Mouse (Mus musculus) forebrain, embryonic 16.5 days (tissue): ENCODE data around the gene Zfpl1. TPM values are rescaled to one million over a fixed set of nuclear protein-coding genes. Genes with fewer than 3 reads are reported as not detected.

Experiments used
- ATAC-seq: fragments of 200-750 bp; cut with Nextera tagmentation; 2 replicates; pipeline ENCODE4 v1.8.0; 2017; ENCODE audit warnings: mild to moderate bottlenecking, moderate library complexity
- H3K27ac ChIP-seq: fragments of 300-500 bp; sonication (generic); 2 replicates; pipeline ENCODE4 v1.5.1; 2014; ENCODE audit warnings: low read length, control low read depth
- H3K27me3 ChIP-seq: fragments of 300-500 bp; sonication (generic); replicated peaks from 2 replicates; pipeline ENCODE4 v1.6.1; 2014; ENCODE audit warnings: low read length; ENCODE audit not compliant: control insufficient read depth, insufficient read depth
- H3K36me3 ChIP-seq: fragments of 300-500 bp; sonication (generic); 2 replicates; pipeline ENCODE4 v1.6.1; 2014; ENCODE audit not compliant: control insufficient read depth, insufficient read depth
- H3K4me1 ChIP-seq: fragments of 300-500 bp; sonication (generic); replicated peaks from 2 replicates; pipeline ENCODE4 v1.6.1; 2014; ENCODE audit warnings: low read length; ENCODE audit not compliant: control insufficient read depth, insufficient read depth
- H3K4me2 ChIP-seq: fragments of 300-500 bp; sonication (generic); 2 replicates; pipeline ENCODE4 v1.6.1; 2014; ENCODE audit warnings: mild to moderate bottlenecking, low read length, control low read depth
- H3K4me3 ChIP-seq: fragments of 300-500 bp; sonication (generic); replicated peaks from 2 replicates; pipeline ENCODE4 v1.5.1; 2014; ENCODE audit warnings: mild to moderate bottlenecking, low read length, control low read depth
- H3K9ac ChIP-seq: fragments of 300-500 bp; sonication (generic); replicated peaks from 2 replicates; pipeline ENCODE4 v1.6.1; 2014; ENCODE audit warnings: low read depth, low read length, control low read depth
- H3K9me3 ChIP-seq: fragments of 300-500 bp; sonication (generic); 2 replicates; pipeline ENCODE4 v1.6.1; 2016; ENCODE audit warnings: low read length; ENCODE audit not compliant: control insufficient read depth
- WGBS: fragments of 180-500 bp; shearing (Covaris S2); extraction: QIAGEN DNeasy Blood & Tissue Kit; methylation state at CpG from one replicate; pipeline ENCODE4 v1.1.7; 2014; 5-methylcytosine and 5-hydroxymethylcytosine counted together
- polyA plus RNA-seq: library from polyadenylated mRNA; unstranded; fragments of >200 nt; fragmentation: Nextera tagmentation; extraction: Ambion mirVana; gene quantifications from 2 replicates; pipeline ENCODE4 v1.2.1, GENCODE M21; 2015

Zfpl1 gene
- polyA plus RNA-seq, 1 experiment from 2014 or later, result 85.7 TPM

- no peaks in the 10 kb centered on the region for H3K4me1 ChIP-seq
- no peak overlapping the region for H3K27ac ChIP-seq
- H3K4me3 ChIP-seq, result no peak overlapping the region
- H3K9me3 ChIP-seq, result no peaks in the 10 kb centered on the region
- H3K4me2 ChIP-seq, result no peak overlapping the region
- no peak overlapping the region for H3K9ac ChIP-seq
- no peaks in the 10 kb centered on the region for H3K36me3 ChIP-seq
- no peak for ATAC-seq
- no peaks in the 10 kb centered on the region for H3K27me3 ChIP-seq
- 90% methylated on average over 6 of the region's 6 CpGs for WGBS
These were observed 17.6 kb upstream of the Zfpl1 start for GRCm38 (mm10) chr19:6102169-6102853.

DNA sequence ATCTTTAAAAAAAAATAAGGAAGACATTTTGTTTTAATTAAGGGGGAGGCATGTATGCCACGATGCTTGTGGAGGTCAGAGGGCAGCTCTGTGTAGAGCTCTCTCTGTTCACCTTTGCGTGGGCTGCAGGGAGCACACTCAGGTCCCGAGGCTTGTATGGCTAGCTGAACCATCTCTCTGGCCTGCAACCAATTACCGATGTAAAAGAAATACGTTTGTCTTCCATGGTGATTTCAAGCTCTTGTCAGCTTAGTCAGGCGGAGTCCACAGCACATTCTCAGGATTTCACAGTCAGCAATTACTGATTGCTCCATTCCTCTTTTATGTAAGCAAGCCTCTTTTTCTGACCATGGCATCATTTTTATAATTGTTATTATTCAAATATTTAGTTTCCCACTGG lies 16.4 kb upstream of the Zfpl1 start:
- no peak overlapping the region for H3K9ac ChIP-seq
- H3K4me3 ChIP-seq, result no peak overlapping the region
- no peaks in the 10 kb centered on the region for H3K4me1 ChIP-seq
- H3K36me3 ChIP-seq, result no peaks in the 10 kb centered on the region
- H3K27me3 ChIP-seq, result no peaks in the 10 kb centered on the region
- no peak overlapping the region for H3K4me2 ChIP-seq
- H3K9me3 ChIP-seq, result no peaks in the 10 kb centered on the region
- WGBS, result 80% methylated on average over 6 of the region's 6 CpGs
- H3K27ac ChIP-seq, result no peak overlapping the region
- no peak for ATAC-seq

DNA sequence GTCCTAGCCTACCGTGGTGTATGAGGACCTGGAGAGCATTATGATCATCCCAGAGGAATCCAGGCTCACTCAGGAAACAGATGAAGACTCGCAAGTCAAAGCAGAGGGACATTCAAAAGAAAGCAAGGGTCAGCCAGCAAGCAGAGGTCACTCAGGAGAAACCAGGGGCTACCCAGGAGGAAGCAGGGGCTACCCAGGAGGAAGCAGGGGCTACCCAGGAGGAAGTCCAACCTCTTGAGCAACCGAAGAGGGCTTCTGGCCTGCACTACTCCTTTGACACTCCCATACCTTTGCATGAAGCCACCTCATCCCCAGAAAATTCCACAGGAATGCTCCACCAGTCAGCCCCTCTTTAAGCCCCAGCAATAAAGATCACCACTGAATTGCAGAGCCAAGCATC lies 13.1 kb upstream of the Zfpl1 start:
- H3K4me3 ChIP-seq, result no peak overlapping the region
- H3K27me3 ChIP-seq, result no peaks in the 10 kb centered on the region
- H3K9me3 ChIP-seq, result no peaks in the 10 kb centered on the region
- no peak overlapping the region for H3K4me2 ChIP-seq
- no peaks in the 10 kb centered on the region for H3K36me3 ChIP-seq
- no peaks in the 10 kb centered on the region for H3K4me1 ChIP-seq
- H3K9ac ChIP-seq, result no peak overlapping the region
- WGBS, result 93% methylated on average over 3 of the region's 3 CpGs
- ATAC-seq, result no peak
- H3K27ac ChIP-seq, result no peak overlapping the region

GRCm38 (mm10) chr19:6094119-6094518 lies 9.4 kb upstream of the Zfpl1 start, which contains the start of gene AC131692.1:
Gene AC131692.1, plus strand, starts transcription at chr19:6094419.
- Histone ChIP-seq H3K4me3 (no peak within 1 kb of the TSS), H3K4me2 (no peak within 1 kb of the TSS), H3K36me3 (peaks cover 2% of the 10 kb centered on the region; the same call in 1 of the 2 replicates), H3K27ac (no peak within 1 kb of the TSS), H3K9me3 (no peaks in the 10 kb centered on the region), H3K27me3 (no peaks in the 10 kb centered on the region), H3K9ac (no peak within 1 kb of the TSS), H3K4me1 (no peaks in the 10 kb centered on the region)
- WGBS, result 95% methylated on average over 7 of the region's 7 CpGs
- ATAC-seq, result no peak

GRCm38 (mm10) chr19:6088841-6089240 lies 4.1 kb upstream of the Zfpl1 start:
- Histone ChIP-seq H3K27ac (no peak overlapping the region), H3K9me3 (no peaks in the 10 kb centered on the region), H3K4me1 (peaks cover 15% of the 10 kb centered on the region), H3K9ac (no peak overlapping the region), H3K4me2 (no peak overlapping the region), H3K36me3 (peaks cover 2% of the 10 kb centered on the region; the same call in 1 of the 2 replicates), H3K4me3 (no peak overlapping the region), H3K27me3 (no peaks in the 10 kb centered on the region)
- ATAC-seq, result no peak
- 94% methylated on average over 13 of the region's 13 CpGs for WGBS

DNA sequence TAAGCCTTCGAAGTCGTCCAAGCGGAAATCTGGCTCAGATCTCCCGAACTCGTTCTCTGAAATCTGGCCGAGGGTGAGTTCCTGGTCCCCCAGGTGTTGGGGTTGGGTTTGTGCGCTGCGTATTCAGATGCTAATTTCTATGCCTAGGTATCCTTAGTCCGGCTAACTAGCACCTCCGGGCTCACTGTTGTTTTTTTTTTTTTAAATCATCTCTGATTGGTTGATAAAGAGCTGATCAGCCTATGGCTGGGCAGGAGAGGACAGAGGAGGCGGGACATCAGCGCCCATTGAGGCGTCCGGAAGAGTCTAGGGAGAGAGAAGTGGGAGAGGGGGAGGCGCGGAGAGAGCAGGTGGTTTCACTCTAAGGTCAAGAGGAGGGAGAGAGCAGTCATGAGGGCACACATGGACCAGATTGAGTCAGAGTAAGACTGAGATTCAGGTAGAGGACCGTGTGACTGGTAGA lies 692 bp upstream of the Zfpl1 start:
- Histone ChIP-seq H3K4me2 (peak overlapping the region; percentile 91), H3K9ac (peak overlapping the region; percentile 49), H3K27me3 (no peaks in the 10 kb centered on the region), H3K27ac (no peak overlapping the region), H3K4me1 (peaks cover 21% of the 10 kb centered on the region), H3K9me3 (no peaks in the 10 kb centered on the region), H3K4me3 (peak overlapping the region; percentile 77), H3K36me3 (peaks cover 11% of the 10 kb centered on the region)
- under 1% methylated on average over 17 of the region's 17 CpGs for WGBS
- peak; percentile 64 for ATAC-seq

DNA sequence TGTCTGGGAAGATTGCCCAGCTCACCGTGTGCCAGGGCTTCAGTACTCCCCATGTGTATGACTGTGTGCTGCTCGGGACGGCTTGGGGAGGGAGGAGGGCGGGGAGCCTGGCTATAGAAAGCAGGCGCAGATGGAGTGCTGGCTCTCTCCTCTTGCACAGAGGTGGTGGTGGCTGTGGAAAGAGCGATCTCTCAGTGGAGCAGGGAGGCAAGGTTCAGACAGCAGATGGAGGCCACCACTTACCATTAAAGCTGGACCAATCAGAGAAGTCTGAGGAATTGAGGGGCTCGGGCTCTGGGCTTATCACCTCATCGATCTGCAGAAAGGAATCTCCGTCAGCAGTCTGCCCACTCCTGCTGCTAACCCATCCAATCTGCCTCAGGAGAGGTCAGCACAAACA lies 2.6 kb downstream of the Zfpl1 start, which contains the start of gene Gm28374:
TSS of gene Gm28374 (minus strand) at position 101 of the 400 bp plus-strand sequence.
- Histone ChIP-seq H3K27me3 (no peaks in the 10 kb centered on the region), H3K9ac (no peak within 1 kb of the TSS), H3K27ac (no peak within 1 kb of the TSS), H3K4me3 (no peak within 1 kb of the TSS), H3K36me3 (peaks cover 13% of the 10 kb centered on the region), H3K9me3 (no peaks in the 10 kb centered on the region), H3K4me1 (peaks cover 26% of the 10 kb centered on the region), H3K4me2 (no peak within 1 kb of the TSS)
- no peak for ATAC-seq
- WGBS, result 88% methylated on average over 9 of the region's 9 CpGs

- 96% methylated on average over 12 of the region's 12 CpGs for WGBS
- no peak for ATAC-seq
- Histone ChIP-seq H3K36me3 (peaks cover 13% of the 10 kb centered on the region), H3K27me3 (no peaks in the 10 kb centered on the region), H3K9ac (no peak within 1 kb of the TSS), H3K27ac (no peak within 1 kb of the TSS), H3K4me2 (no peak within 1 kb of the TSS), H3K4me1 (peaks cover 29% of the 10 kb centered on the region), H3K9me3 (no peaks in the 10 kb centered on the region), H3K4me3 (no peak within 1 kb of the TSS)
These were observed 4.7 kb downstream of the Zfpl1 start, which contains the start of gene Tmem262 for GRCm38 (mm10) chr19:6079983-6080480. Gene Tmem262, plus strand, starts transcription at chr19:6080033.

DNA sequence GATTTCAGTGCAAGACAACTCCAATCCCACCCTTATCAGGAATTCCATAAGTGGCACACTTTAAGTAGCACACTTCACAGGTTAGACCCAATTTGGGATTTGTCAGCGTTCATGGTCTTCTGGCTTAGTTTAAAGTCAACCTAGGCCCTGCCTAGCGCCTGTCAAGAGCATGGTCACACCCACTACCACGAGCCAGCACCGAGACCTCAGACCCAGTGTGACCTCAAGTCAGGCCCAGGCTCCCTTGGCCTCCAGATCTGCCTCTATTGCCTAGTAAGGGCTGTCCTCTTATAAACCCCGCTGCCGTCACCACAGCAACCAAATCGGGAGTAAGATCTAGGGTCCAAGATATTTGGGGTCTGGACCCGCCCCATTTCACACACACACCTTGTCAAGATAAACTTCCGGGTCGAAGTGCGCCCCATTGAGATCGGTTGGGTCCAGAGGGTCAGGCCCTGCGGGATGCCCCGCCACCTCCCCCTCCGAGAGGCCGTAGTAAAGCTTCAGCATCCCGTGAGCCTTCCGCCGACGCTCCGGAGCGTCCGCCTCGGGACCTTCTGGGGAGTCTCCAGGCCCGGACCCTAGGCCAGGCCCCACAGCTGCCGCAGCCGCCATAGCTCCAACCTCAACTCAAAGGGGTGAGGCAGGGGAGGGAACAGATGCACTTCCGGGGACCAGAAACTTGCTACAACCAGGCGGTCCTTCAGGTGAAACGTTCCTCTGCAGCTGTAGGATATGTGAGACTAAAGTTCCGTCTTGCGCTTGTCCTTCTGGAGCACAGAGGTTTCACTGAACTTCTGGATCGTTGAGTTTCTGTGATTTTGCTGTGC lies 8.0 kb downstream of the Zfpl1 start, which contains the start of gene Vps51:
TSS of gene Vps51 (minus strand) at position 668 of the 830 bp plus-strand sequence.
- Histone ChIP-seq H3K9me3 (no peaks in the 10 kb centered on the region), H3K4me3 (peak within 1 kb of the TSS; percentile 65), H3K4me2 (peak within 1 kb of the TSS; percentile 94), H3K27ac (peak within 1 kb of the TSS; percentile 82), H3K9ac (peak within 1 kb of the TSS; percentile 76), H3K4me1 (peaks cover 17% of the 10 kb centered on the region), H3K36me3 (peaks cover 11% of the 10 kb centered on the region), H3K27me3 (no peaks in the 10 kb centered on the region)
- peak; percentile 93 for ATAC-seq
- 2% methylated on average over 33 of the region's 33 CpGs for WGBS
